Mouse (Mus musculus): ENCODE data around the gene Mecom. TPM values are rescaled to one million over a fixed set of nuclear protein-coding genes. Genes with fewer than 3 reads are reported as not detected.

Mecom gene
- polyA plus RNA-seq, 1 experiment, result not detected

DNA sequence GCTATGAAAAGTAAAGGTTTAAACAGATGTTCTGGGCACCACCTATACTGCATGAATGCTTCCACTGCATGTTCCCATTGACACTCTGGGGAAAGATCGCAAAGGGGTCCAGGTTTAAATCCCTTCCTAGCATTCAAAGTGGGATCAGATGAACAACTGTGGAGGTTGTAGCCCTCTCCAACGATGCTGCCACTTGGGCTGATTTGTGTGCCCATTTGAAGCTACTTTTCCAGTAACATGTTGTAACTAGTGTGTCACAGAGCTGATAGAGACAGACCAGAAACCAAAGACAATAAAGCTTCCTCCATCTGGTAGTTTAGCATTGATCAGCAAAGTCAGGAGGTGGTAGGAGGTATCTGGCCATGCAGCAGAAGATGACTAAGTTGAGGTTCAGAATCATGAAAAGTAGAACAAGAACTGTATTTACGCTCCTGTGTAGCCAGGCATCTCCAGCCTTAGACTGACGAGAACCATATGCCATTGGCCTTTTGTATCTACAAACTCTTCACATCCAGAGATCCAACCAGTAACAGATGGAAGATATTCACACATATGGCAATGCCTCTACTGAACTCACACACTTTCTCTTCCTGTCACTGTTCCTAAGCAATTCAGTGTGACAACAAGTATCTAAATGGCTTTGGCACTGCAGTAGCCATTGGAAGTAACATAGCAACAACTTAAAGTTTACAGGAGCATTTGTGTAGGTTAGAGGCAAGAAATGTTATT lies 299.0 kb downstream of the Mecom start:
- H3K4me3 ChIP-seq (ENCODE audit: insufficient read depth, low read length), result no peak overlapping the region
- TF ChIP-seq CTCF (IDR thresholded peaks at IDR 0.05; ENCODE audit: low read depth, low read length), result no peak
- TF ChIP-seq POLR2A (IDR thresholded peaks at IDR 0.05; ENCODE audit: borderline replicate concordance, low read depth, low read length), result no peak
- no peak overlapping the region for H3K27ac ChIP-seq (ENCODE audit: insufficient read depth, low read depth, low read length)
- H3K4me1 ChIP-seq (ENCODE audit: control insufficient read depth, insufficient read depth, low read length), result no peaks in the 10 kb centered on the region

- Histone ChIP-seq H3K27ac (ENCODE audit: insufficient read depth, low read depth, low read length) (no peak overlapping the region), H3K4me1 (ENCODE audit: control insufficient read depth, insufficient read depth, low read length) (no peaks in the 10 kb centered on the region), H3K4me3 (ENCODE audit: insufficient read depth, low read length) (no peak overlapping the region)
- TF ChIP-seq POLR2A (IDR thresholded peaks at IDR 0.05; ENCODE audit: borderline replicate concordance, low read depth, low read length) (no peak), CTCF (IDR thresholded peaks at IDR 0.05; ENCODE audit: low read depth, low read length) (no peak)
Measured at GRCm38 (mm10) chr3:30247256-30247655, 300.6 kb downstream of the Mecom start.

DNA sequence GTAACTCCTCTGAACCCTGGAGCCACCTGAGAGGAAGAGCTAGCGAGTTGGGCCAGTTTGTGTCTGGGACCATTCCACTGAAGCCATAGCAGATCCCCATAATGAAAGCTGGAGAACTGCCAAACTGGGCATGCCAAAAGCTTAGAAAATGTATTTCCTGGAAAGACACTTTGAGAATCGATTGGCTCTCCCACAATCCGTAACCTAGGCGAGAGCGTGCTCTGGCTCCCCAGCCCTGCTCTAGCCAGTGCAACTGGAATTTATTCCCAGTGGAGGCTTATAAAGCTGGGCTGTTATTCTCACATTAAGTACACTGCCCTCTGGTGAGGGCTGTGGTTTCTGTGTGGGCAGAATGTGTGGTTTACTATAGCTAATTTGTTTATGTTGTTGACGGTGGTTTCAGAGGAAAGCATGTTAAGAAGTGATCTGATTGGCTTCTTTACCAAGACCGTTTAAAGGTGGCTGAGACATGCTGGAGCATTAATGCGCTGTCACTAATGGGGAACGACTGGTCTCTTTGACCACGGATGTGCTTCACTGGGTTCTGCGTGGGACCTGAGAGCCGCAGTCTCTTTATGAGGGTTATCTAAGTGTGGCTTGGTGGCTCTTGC lies 301.3 kb downstream of the Mecom start:
- Histone ChIP-seq H3K4me3 (ENCODE audit: insufficient read depth, low read length) (no peak overlapping the region), H3K27ac (ENCODE audit: insufficient read depth, low read depth, low read length) (no peak overlapping the region), H3K4me1 (ENCODE audit: control insufficient read depth, insufficient read depth, low read length) (no peaks in the 10 kb centered on the region)
- no peak for TF ChIP-seq CTCF (IDR thresholded peaks at IDR 0.05; ENCODE audit: low read depth, low read length)
- no peak for TF ChIP-seq POLR2A (IDR thresholded peaks at IDR 0.05; ENCODE audit: borderline replicate concordance, low read depth, low read length)

DNA sequence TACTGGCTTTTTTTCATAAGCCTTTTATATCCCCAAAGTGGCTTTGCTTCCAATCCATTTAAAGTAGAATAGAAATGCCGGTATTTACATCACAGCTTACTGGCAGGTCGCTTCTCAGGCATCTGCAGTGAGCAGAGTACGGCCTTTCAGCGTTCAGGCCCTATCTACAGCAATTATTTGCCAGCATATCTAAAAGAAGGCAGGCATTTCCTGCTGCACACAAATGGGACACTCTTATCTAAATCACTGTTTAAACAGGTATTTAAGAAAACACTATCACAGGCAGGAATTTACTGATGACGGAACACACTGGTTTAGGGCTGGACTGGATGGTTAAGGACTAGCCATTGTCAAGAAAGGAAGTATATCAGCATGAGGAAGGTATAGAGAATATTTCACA lies 301.9 kb downstream of the Mecom start:
- H3K27ac ChIP-seq (ENCODE audit: insufficient read depth, low read depth, low read length), result no peak overlapping the region
- H3K4me1 ChIP-seq (ENCODE audit: control insufficient read depth, insufficient read depth, low read length), result no peaks in the 10 kb centered on the region
- no peak overlapping the region for H3K4me3 ChIP-seq (ENCODE audit: insufficient read depth, low read length)
- TF ChIP-seq POLR2A (IDR thresholded peaks at IDR 0.05; ENCODE audit: borderline replicate concordance, low read depth, low read length) (no peak), CTCF (IDR thresholded peaks at IDR 0.05; ENCODE audit: low read depth, low read length) (no peak)

DNA sequence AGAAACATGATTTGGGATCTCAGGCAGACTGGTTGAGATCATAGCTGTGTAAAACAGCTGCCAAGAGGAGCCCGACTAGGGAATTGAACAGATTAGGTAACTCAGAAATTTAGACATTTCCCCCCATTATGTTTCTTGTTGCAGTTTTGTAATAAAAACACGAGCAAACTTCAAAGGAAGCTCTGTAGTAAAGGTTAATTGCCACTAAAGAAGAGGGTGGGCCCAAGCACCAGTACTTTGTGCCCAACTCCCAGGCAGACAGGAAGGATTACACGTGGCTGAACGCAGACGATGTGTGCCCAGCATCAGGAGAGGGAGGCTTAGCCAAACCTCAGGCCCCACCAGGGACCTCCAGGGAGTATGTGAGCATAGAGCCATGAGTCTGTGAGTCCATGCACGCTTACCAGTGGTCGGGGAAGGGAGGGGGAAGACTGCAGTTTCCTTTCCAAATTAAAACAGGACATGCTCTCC lies 303.4 kb downstream of the Mecom start:
- no peak for TF ChIP-seq POLR2A (IDR thresholded peaks at IDR 0.05; ENCODE audit: borderline replicate concordance, low read depth, low read length)
- TF ChIP-seq CTCF (IDR thresholded peaks at IDR 0.05; ENCODE audit: low read depth, low read length), result no peak
- Histone ChIP-seq H3K4me1 (ENCODE audit: control insufficient read depth, insufficient read depth, low read length) (no peaks in the 10 kb centered on the region), H3K27ac (ENCODE audit: insufficient read depth, low read depth, low read length) (no peak overlapping the region), H3K4me3 (ENCODE audit: insufficient read depth, low read length) (no peak overlapping the region)

DNA sequence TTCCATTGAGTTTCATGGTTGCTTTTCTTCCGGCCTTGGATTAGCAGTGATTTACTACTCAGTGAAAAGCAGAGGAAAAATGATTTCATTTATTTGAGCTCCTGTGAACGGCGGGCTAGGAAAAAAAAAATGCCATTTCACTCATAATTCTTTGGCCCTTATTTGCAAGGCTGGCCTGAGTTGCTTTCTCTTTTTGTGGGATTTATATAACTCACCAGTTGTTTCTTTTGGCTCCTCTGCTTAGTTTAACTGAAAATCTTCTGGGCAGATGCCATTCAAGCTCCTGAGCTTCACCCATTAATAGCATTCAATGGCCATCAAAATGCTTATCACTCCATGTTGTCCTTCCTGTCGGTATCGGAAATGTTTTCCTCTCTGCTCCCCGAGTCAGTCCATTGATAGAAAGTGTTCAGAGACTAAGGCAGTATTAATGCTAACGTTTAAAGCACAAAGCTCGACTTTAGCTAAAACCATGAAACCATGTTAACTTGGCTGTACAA lies 304.0 kb downstream of the Mecom start:
- TF ChIP-seq CTCF (IDR thresholded peaks at IDR 0.05; ENCODE audit: low read depth, low read length) (no peak), POLR2A (IDR thresholded peaks at IDR 0.05; ENCODE audit: borderline replicate concordance, low read depth, low read length) (no peak)
- Histone ChIP-seq H3K27ac (ENCODE audit: insufficient read depth, low read depth, low read length) (no peak overlapping the region), H3K4me3 (ENCODE audit: insufficient read depth, low read length) (no peak overlapping the region), H3K4me1 (ENCODE audit: control insufficient read depth, insufficient read depth, low read length) (no peaks in the 10 kb centered on the region)

DNA sequence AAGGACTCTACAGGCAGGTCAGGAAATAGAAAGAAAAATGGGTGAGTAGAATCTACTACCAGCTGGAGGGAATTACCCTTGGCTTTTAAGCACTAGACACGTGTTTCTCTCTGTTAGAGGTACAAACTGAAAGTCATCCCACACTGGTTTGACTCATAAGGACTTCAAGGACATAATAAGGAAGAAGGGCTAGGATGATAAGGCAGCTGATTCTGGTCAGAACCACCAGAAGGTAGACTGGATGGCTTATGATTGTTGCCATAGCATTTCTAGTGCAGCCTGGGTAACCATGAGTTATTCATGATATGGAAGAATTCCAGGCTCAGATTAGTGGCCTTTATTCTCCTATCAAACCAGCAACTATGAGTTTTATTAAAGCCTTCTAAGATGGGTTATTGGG lies 308.4 kb downstream of the Mecom start:
- TF ChIP-seq POLR2A (IDR thresholded peaks at IDR 0.05; ENCODE audit: borderline replicate concordance, low read depth, low read length) (no peak), CTCF (IDR thresholded peaks at IDR 0.05; ENCODE audit: low read depth, low read length) (no peak)
- no peak overlapping the region for H3K27ac ChIP-seq (ENCODE audit: insufficient read depth, low read depth, low read length)
- H3K4me3 ChIP-seq (ENCODE audit: insufficient read depth, low read length), result no peak overlapping the region
- H3K4me1 ChIP-seq (ENCODE audit: control insufficient read depth, insufficient read depth, low read length), result no peaks in the 10 kb centered on the region

GRCm38 (mm10) chr3:30237493-30237892 lies 310.3 kb downstream of the Mecom start:
- Histone ChIP-seq H3K27ac (ENCODE audit: insufficient read depth, low read depth, low read length) (no peak overlapping the region), H3K4me3 (ENCODE audit: insufficient read depth, low read length) (no peak overlapping the region), H3K4me1 (ENCODE audit: control insufficient read depth, insufficient read depth, low read length) (no peaks in the 10 kb centered on the region)
- TF ChIP-seq CTCF (IDR thresholded peaks at IDR 0.05; ENCODE audit: low read depth, low read length) (no peak), POLR2A (IDR thresholded peaks at IDR 0.05; ENCODE audit: borderline replicate concordance, low read depth, low read length) (no peak)

DNA sequence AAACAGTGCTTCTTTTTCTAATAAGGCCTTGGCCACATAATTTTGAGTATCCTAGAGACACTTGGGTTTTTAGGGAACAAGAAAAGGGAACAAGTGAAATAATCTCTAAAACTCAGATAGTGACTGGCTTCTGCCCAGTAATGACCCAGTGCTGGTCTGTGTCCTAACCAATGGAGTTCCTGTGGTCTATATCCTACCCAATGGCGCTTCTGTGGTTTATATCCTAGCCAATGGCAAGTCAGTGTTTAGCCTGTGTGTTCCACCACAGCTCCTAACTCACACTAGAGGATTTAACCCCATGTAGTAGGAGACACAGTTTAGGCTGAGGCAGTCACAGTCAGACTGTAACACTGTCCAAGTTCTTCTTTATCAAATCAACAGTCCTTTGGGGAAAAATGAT lies 313.8 kb downstream of the Mecom start:
- Histone ChIP-seq H3K4me1 (ENCODE audit: control insufficient read depth, insufficient read depth, low read length) (no peaks in the 10 kb centered on the region), H3K4me3 (ENCODE audit: insufficient read depth, low read length) (no peak overlapping the region), H3K27ac (ENCODE audit: insufficient read depth, low read depth, low read length) (no peak overlapping the region)
- TF ChIP-seq CTCF (IDR thresholded peaks at IDR 0.05; ENCODE audit: low read depth, low read length), result no peak
- TF ChIP-seq POLR2A (IDR thresholded peaks at IDR 0.05; ENCODE audit: borderline replicate concordance, low read depth, low read length), result no peak

GRCm38 (mm10) chr3:30227964-30228670 lies 319.7 kb downstream of the Mecom start:
- Histone ChIP-seq H3K4me3 (ENCODE audit: insufficient read depth, low read length) (no peak overlapping the region), H3K27ac (ENCODE audit: insufficient read depth, low read depth, low read length) (no peak overlapping the region), H3K4me1 (ENCODE audit: control insufficient read depth, insufficient read depth, low read length) (no peaks in the 10 kb centered on the region)
- TF ChIP-seq CTCF (IDR thresholded peaks at IDR 0.05; ENCODE audit: low read depth, low read length) (no peak), POLR2A (IDR thresholded peaks at IDR 0.05; ENCODE audit: borderline replicate concordance, low read depth, low read length) (no peak)
